Mouse (Mus musculus) ES-Bruce4 (cell line): ENCODE data around the gene Mpl. TPM values are rescaled to one million over a fixed set of nuclear protein-coding genes. Genes with fewer than 3 reads are reported as not detected.

Experiments used
- H3K27ac ChIP-seq: 2 replicates; pipeline ENCODE4 v1.5.1; 2012; ENCODE audit warnings: low read length, inconsistent platforms; ENCODE audit not compliant: insufficient read depth
- H3K27me3 ChIP-seq: 2 replicates; pipeline ENCODE4 v1.6.1; 2012; ENCODE audit warnings: mild to moderate bottlenecking, low read length, inconsistent platforms; ENCODE audit not compliant: control insufficient read depth, poor library complexity, insufficient read depth, severe bottlenecking
- H3K36me3 ChIP-seq: 2 replicates; pipeline ENCODE4 v1.6.1; 2012; ENCODE audit warnings: inconsistent platforms, mild to moderate bottlenecking, low read length, moderate library complexity; ENCODE audit not compliant: control insufficient read depth, poor library complexity, insufficient read depth, severe bottlenecking
- H3K4me1 ChIP-seq: one replicate; pipeline ENCODE4 v1.8.1; 2011; ENCODE audit warnings: low read length; ENCODE audit not compliant: control insufficient read depth, insufficient read depth
- H3K4me3 ChIP-seq: 2 replicates; pipeline ENCODE4 v1.5.1; 2011; ENCODE audit warnings: low read depth, mild to moderate bottlenecking, low read length
- H3K9ac ChIP-seq: 2 replicates; pipeline ENCODE4 v1.6.1; 2012; ENCODE audit warnings: low read depth, mild to moderate bottlenecking, inconsistent platforms; ENCODE audit not compliant: poor library complexity, severe bottlenecking
- H3K9me3 ChIP-seq: replicated peaks from 2 replicates; pipeline ENCODE4 v1.6.1; 2012; ENCODE audit warnings: mild to moderate bottlenecking, low read length, inconsistent platforms; ENCODE audit not compliant: control insufficient read depth, poor library complexity, insufficient read depth, severe bottlenecking
- CTCF ChIP-seq: IDR thresholded peaks from one replicate; pipeline ENCODE4 v1.8.1; 2011; ENCODE audit warnings: low read depth, low read length
- EP300 ChIP-seq: IDR thresholded peaks from 2 replicates; pipeline ENCODE4 v1.6.1; 2011; ENCODE audit warnings: low read depth, low read length; ENCODE audit not compliant: insufficient read depth
- POLR2A ChIP-seq: IDR thresholded peaks from one replicate; pipeline ENCODE4 v1.8.1; 2011; ENCODE audit warnings: low read length; ENCODE audit not compliant: insufficient read depth
- polyA plus RNA-seq: library from polyadenylated mRNA; stranded (reverse); fragments of >200 nt; gene quantifications from 2 replicates; pipeline ENCODE4 v1.2.4, GENCODE M21; 2011; ENCODE audit warnings: low read depth; ENCODE audit not compliant: missing spikeins, insufficient read depth, insufficient read length

Mpl gene
- polyA plus RNA-seq, 1 experiment = not detected

- Histone ChIP-seq H3K36me3 (0 out of 2 replicates have a peak, but pooled peaks cover 2% of the 10 kb centered on the region), H3K27me3 (no peaks in the 10 kb centered on the region), H3K4me1 (peaks cover 3% of the 10 kb centered on the region), H3K4me3 (no peak overlapping the region), H3K27ac (no peak overlapping the region), H3K9me3 (no peaks in the 10 kb centered on the region), H3K9ac (no peak overlapping the region)
- TF ChIP-seq CTCF = no peak
- no peak for TF ChIP-seq POLR2A
- TF ChIP-seq EP300 = no peak
Observed at GRCm38 (mm10) chr4:118424541-118425160, 32.7 kb downstream of the Mpl start.

GRCm38 (mm10) chr4:118421384-118421783 lies 35.9 kb downstream of the Mpl start:
- Histone ChIP-seq H3K27ac (no peak overlapping the region), H3K4me3 (no peak overlapping the region), H3K9me3 (no peaks in the 10 kb centered on the region), H3K27me3 (no peaks in the 10 kb centered on the region), H3K4me1 (no peaks in the 10 kb centered on the region), H3K36me3 (peaks cover 5% of the 10 kb centered on the region; the same call in 1 of the 2 replicates), H3K9ac (no peak overlapping the region)
- TF ChIP-seq EP300 = no peak

GRCm38 (mm10) chr4:118417112-118417797 lies 40.1 kb downstream of the Mpl start:
- no peaks in the 10 kb centered on the region for H3K27me3 ChIP-seq
- no peak overlapping the region for H3K4me3 ChIP-seq
- H3K27ac ChIP-seq = no peak overlapping the region
- no peak overlapping the region for H3K9ac ChIP-seq
- no peaks in the 10 kb centered on the region for H3K4me1 ChIP-seq
- H3K36me3 ChIP-seq = peaks cover 25% of the 10 kb centered on the region
- no peaks in the 10 kb centered on the region for H3K9me3 ChIP-seq
- TF ChIP-seq POLR2A (no peak), EP300 (no peak), CTCF (no peak)

GRCm38 (mm10) chr4:118416329-118416728 lies 41.0 kb downstream of the Mpl start:
- Histone ChIP-seq H3K4me3 (no peak overlapping the region), H3K27me3 (no peaks in the 10 kb centered on the region), H3K9me3 (no peaks in the 10 kb centered on the region), H3K36me3 (peaks cover 29% of the 10 kb centered on the region), H3K9ac (no peak overlapping the region), H3K27ac (no peak overlapping the region), H3K4me1 (no peaks in the 10 kb centered on the region)
- TF ChIP-seq CTCF (no peak), EP300 (no peak), POLR2A (no peak)

DNA sequence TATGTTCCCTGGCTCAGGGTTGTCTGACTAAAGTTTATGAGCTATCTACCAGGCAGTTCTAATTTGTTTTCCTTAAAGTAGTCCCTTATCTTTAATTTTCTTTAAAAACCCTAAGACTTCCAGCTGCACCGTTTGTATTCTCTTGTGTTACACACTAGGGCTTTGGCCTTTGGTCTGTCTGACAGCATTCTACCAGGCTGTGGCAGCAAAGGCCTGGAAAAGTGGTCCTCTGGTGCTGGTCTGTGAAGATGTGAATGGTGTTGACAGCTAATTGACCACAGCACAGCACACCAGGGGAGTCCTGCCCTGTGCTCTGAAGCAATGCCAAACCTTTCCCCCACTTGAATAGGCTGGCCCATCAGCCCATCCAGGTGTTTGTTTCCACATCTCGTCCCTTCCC lies 41.5 kb downstream of the Mpl start:
- H3K27me3 ChIP-seq = no peaks in the 10 kb centered on the region
- no peaks in the 10 kb centered on the region for H3K9me3 ChIP-seq
- H3K4me3 ChIP-seq = no peak overlapping the region
- H3K27ac ChIP-seq = no peak overlapping the region
- H3K9ac ChIP-seq = no peak overlapping the region
- H3K4me1 ChIP-seq = no peaks in the 10 kb centered on the region
- peaks cover 29% of the 10 kb centered on the region for H3K36me3 ChIP-seq
- TF ChIP-seq EP300 = no peak
- TF ChIP-seq POLR2A = no peak
- TF ChIP-seq CTCF = no peak

- Histone ChIP-seq H3K9me3 (no peaks in the 10 kb centered on the region), H3K27ac (no peak overlapping the region), H3K9ac (no peak overlapping the region), H3K36me3 (peaks cover 27% of the 10 kb centered on the region), H3K4me1 (no peaks in the 10 kb centered on the region), H3K27me3 (no peaks in the 10 kb centered on the region), H3K4me3 (no peak overlapping the region)
- no peak for TF ChIP-seq CTCF
- no peak for TF ChIP-seq POLR2A
- TF ChIP-seq EP300 = no peak
Observed at GRCm38 (mm10) chr4:118413553-118413952, 43.8 kb downstream of the Mpl start.
